Mouse (Mus musculus): ENCODE data around the gene Flg2. TPM values are rescaled to one million over a fixed set of nuclear protein-coding genes. Genes with fewer than 3 reads are reported as not detected.

Gene Flg2
- polyA plus RNA-seq (2021; fragmentation: Nextera tagmentation) = not detected in 2 replicates
- long read RNA-seq, experiment 1 = 0 reads
- long read RNA-seq, experiment 2 = 0 reads

DNA sequence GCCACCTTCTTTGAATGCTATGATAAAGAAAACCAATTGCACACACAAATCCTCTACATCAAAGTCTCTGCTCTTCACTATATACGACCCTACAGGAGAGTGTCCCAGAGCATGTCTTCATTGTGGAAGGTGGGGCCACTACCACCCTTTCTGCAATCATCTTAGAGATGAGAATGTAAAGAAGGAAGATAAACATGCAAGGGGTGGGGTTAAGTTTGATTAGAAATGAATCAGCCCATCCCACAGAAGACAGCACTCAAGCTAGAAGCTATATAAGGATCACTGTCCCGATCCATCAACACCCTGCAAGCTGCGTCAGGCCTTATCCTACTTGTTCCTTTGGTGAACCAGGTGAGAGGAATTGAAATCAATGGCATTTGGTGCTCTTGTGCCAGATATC, at the start of gene Flg2:
TSS of gene Flg2 (plus strand) at position 301 of the 400 bp plus-strand sequence.

Other genes with a start within 250 kb of the Flg2 start
- gene Lce3d, start 239.9 kb upstream of the Flg2 start, polyA plus RNA-seq (2021; fragmentation: Nextera tagmentation) = not detected in 2 replicates
- gene Lce3e, start 230.2 kb upstream of the Flg2 start, polyA plus RNA-seq (2021; fragmentation: Nextera tagmentation) = not detected in 2 replicates
- not detected in 2 replicates for gene Lce3f, start 205.1 kb upstream of the Flg2 start, polyA plus RNA-seq (2021; fragmentation: Nextera tagmentation)
- gene Crct1, start 181.6 kb upstream of the Flg2 start, polyA plus RNA-seq (2021; fragmentation: Nextera tagmentation) = not detected in 2 replicates
- gene Lce1m, start 178.2 kb upstream of the Flg2 start, polyA plus RNA-seq (2021; fragmentation: Nextera tagmentation) = not detected in 2 replicates
- gene Gm4858, start 128.5 kb upstream of the Flg2 start, polyA plus RNA-seq (2021; fragmentation: Nextera tagmentation) = not detected in 2 replicates
- not detected in 2 replicates for gene Crnn, start 52.5 kb upstream of the Flg2 start, polyA plus RNA-seq (2021; fragmentation: Nextera tagmentation)
- gene Flg, start 76.2 kb downstream of the Flg2 start, polyA plus RNA-seq (2021; fragmentation: Nextera tagmentation) = 0.03 TPM in 1 of 2 replicates, not detected in the other
- gene Hrnr, start 122.5 kb downstream of the Flg2 start, polyA plus RNA-seq (2021; fragmentation: Nextera tagmentation) = not detected in 2 replicates
- not detected in 2 replicates for gene Rptn, start 196.4 kb downstream of the Flg2 start, polyA plus RNA-seq (2021; fragmentation: Nextera tagmentation)
- gene Tchh, start 245.1 kb downstream of the Flg2 start, polyA plus RNA-seq (2021; fragmentation: Nextera tagmentation) = 1.2 TPM in 2 replicates

Data from left cerebral cortex, adult 6 months (tissue).